Mouse (Mus musculus): ENCODE data around the gene Il2rb. TPM values are rescaled to one million over a fixed set of nuclear protein-coding genes. Genes with fewer than 3 reads are reported as not detected.

Il2rb gene
- polyA plus RNA-seq, 1 experiment from 2014 or later: 0.60 TPM

DNA sequence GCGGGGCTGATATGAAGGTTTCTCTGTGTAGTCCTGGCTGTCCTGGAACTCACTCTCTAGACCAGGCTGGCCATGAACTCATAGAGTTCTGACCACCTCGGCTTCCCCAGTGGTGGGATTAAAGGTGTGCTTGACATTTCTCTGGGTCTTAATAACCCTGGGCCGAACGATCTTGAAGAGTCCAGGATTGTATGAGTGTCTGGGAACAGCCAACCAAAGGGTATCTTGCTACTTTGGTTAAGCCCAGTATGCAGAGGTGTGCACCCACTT lies 36.3 kb upstream of the Il2rb start:
- WGBS: 66% methylated on average over 4 of the region's 4 CpGs
- peaks cover 46% of the 10 kb centered on the region for H3K4me1 ChIP-seq

DNA sequence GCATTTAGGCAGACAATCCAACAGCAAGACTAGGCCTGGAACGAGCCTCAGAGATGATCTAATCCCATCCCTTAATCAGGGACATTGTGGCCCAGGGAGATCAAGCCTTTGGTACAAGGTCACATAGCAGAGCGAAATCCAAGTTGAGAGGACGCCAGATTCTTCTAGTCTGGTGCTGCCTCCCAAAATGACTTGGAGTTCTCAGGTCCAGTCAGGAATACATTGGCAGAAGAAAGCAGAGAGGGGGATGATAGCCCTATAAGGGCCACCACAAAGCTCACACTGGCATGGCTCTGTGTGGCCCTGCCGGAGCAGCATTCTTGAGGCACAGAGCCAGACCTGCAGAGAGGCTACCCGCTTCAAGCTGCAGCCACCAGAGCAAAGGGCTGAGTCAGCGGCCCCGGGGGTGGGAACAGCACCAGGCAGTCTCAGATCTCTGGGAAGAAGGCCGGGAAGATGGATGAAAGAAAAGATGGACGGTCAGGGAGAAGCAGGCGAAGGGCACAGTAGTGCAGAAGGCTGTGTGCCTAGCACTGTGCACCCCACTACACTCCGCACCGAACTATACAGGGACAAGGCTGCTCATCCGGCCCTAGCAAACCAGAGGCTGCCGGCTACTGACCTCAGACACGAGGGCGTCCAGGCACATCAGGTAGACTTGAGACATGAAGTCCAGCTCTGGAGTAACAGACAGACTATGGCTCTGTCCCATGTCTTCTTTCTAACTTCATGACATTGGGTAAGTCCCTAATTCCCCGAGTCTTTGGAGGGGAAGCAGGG lies 35.8 kb upstream of the Il2rb start, which contains the start of gene C1qtnf6:
Gene C1qtnf6, minus strand, starts transcription at position 746 of the 780 bp plus-strand sequence.
- H3K36me3 ChIP-seq: no peaks in the 10 kb centered on the region
- 60% methylated on average over 17 of the region's 17 CpGs for WGBS
- H3K27me3 ChIP-seq: no peaks in the 10 kb centered on the region
- no peaks in the 10 kb centered on the region for H3K9me3 ChIP-seq (replicated peaks)
- H3K27ac ChIP-seq: peak within 1 kb of the TSS; percentile 91
- peak within 1 kb of the TSS; percentile 37 for H3K4me3 ChIP-seq (replicated peaks)
- H3K9ac ChIP-seq: peak within 1 kb of the TSS; percentile 59
- no peak for ATAC-seq (replicated peaks; ENCODE audit: low FRiP score)
- H3K4me1 ChIP-seq: peaks cover 46% of the 10 kb centered on the region
- H3K4me2 ChIP-seq: peak within 1 kb of the TSS; percentile 59

More for the DNA sequence above, 36.3 kb upstream of the Il2rb start:
- no peak for ATAC-seq (replicated peaks; ENCODE audit: low FRiP score)
- no peaks in the 10 kb centered on the region for H3K9me3 ChIP-seq (replicated peaks)
- H3K36me3 ChIP-seq: no peaks in the 10 kb centered on the region
- H3K4me3 ChIP-seq (replicated peaks): peak overlapping the region; percentile 37; the same call in 1 of the 2 replicates
- no peaks in the 10 kb centered on the region for H3K27me3 ChIP-seq
- peak overlapping the region; percentile 59 for H3K4me2 ChIP-seq
- peak overlapping the region; percentile 91 for H3K27ac ChIP-seq
- peak overlapping the region; percentile 47 for H3K9ac ChIP-seq

DNA sequence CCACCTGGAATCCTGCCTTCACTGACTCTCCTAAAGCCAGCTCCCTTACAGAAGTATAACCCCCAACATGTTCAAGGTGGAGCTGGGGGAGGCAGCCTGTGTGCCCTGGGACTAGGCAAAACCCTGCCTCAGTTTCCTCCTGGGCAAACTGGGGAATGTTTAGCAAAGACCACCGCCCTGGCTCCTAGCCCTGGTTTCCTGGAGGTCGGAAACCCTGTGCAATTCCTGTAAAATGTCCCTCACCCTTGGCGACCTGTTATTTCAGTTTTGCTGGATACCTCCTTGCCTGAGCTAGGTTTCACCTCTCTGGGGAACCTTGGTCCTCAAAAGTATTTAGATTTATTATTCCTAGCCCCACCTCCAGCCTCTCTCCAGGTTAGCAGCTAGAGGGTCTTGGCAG lies 35.1 kb upstream of the Il2rb start:
- ATAC-seq (replicated peaks; ENCODE audit: low FRiP score): no peak
- H3K9ac ChIP-seq: peak overlapping the region; percentile 59
- 0 out of 2 replicates have a peak, but pooled peaks cover 4% of the 10 kb centered on the region for H3K36me3 ChIP-seq
- peaks cover 46% of the 10 kb centered on the region for H3K4me1 ChIP-seq
- peak overlapping the region; percentile 73 for H3K4me2 ChIP-seq
- peak overlapping the region; percentile 91 for H3K27ac ChIP-seq
- 70% methylated on average over 3 of the region's 3 CpGs for WGBS
- H3K27me3 ChIP-seq: no peaks in the 10 kb centered on the region
- no peaks in the 10 kb centered on the region for H3K9me3 ChIP-seq (replicated peaks)
- peak overlapping the region; percentile 46; the same call in 1 of the 2 replicates for H3K4me3 ChIP-seq (replicated peaks)

DNA sequence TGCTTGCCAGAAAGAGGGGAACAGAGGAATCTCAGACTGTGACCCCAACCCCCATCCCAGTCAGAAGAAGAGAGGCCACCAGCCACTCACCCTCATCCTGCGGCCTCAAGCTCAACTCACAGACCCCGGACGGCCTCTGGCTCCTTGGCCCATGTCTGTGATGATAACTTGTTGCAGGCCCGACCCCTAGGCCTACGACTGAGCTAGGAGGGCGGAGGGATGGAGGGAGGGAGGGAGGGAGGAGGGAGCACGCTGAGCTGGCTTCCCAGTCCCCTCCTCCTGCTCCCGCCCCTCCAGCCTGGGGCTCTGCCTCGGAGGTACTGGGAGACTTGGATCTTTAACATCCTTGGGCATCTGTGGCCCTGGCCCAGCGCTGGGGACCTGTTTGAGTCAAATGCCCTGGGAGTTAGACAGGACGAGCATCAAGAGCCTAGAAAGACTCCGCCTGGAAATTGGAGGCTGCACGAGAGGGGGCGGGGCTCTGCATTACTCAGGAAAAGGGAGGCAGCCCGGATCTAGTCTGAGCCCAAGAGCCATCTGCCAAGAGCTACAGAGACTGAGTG lies 34.4 kb upstream of the Il2rb start:
- Histone ChIP-seq H3K27ac (peak overlapping the region; percentile 91), H3K4me3 (replicated peaks) (peak overlapping the region; percentile 46), H3K36me3 (0 out of 2 replicates have a peak, but pooled peaks cover 9% of the 10 kb centered on the region), H3K4me2 (peak overlapping the region; percentile 73), H3K9me3 (replicated peaks) (no peaks in the 10 kb centered on the region), H3K9ac (peak overlapping the region; percentile 59), H3K4me1 (peaks cover 49% of the 10 kb centered on the region), H3K27me3 (no peaks in the 10 kb centered on the region)
- 1% methylated on average over 15 of the region's 15 CpGs for WGBS
- peak; percentile 57 for ATAC-seq (replicated peaks; ENCODE audit: low FRiP score)

DNA sequence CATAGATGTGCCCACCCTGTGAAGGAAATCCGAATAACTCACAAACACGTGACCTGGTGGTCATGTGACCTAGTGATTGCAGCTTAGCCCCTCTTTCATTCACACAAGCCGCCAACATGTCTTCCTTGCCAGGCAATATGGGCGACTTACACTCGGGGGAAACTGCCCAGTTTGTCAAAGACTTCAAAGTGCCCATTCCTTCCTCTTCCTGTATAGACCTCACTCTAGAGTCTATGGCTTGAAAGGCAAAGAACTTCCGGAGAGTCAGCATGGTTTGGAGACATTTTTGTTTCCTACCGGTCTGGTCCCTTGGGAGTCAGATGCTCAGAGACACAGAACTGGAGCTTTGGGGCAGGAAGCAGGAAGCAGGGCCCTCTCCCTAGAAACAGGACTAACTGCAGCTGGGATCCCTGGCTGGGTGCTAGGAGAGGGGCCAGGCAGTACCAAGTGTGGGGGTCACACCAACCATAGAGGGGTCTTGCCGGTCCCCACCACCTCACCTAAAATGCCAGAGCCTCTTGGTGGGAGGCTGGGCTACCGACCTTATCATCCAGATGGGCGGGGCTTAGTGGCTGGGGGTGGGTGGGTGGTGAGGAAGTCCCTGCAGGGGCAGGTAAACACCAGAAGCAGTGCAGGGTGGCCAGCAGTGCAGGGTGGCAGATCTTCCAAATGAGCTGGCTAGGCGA lies 33.8 kb upstream of the Il2rb start:
- Histone ChIP-seq H3K9ac (peak overlapping the region; percentile 59), H3K4me3 (replicated peaks) (peak overlapping the region; percentile 46), H3K27ac (peak overlapping the region; percentile 91), H3K36me3 (0 out of 2 replicates have a peak, but pooled peaks cover 9% of the 10 kb centered on the region), H3K27me3 (no peaks in the 10 kb centered on the region), H3K4me2 (peak overlapping the region; percentile 73), H3K4me1 (peaks cover 49% of the 10 kb centered on the region), H3K9me3 (replicated peaks) (no peaks in the 10 kb centered on the region)
- WGBS: 35% methylated on average over 11 of the region's 11 CpGs
- 0 out of 2 replicates have a peak, but pooled peaks have one; percentile 1 for ATAC-seq (replicated peaks; ENCODE audit: low FRiP score)

DNA sequence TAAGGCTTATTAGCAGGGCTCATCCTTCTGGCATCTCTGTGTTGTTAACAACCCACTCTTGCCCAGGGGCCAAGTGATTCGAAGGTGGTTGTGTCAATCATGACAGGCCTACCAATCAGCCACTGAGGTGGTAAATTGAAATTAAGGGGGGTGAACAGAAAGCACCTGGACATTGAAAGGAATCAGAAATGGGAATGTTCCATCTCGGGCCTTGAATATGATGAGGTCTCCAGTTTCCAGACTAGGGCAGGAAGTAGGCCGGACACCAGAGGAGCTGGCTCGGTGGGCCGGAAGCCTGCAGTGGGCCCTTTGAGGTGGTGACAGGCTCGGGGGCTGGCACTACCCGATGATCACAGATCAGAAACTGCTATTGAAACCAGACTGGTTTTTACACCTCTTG lies 32.9 kb upstream of the Il2rb start:
- no peak overlapping the region for H3K4me3 ChIP-seq (replicated peaks)
- ATAC-seq (replicated peaks; ENCODE audit: low FRiP score): no peak
- H3K4me2 ChIP-seq: peak overlapping the region; percentile 73
- 73% methylated on average over 7 of the region's 7 CpGs for WGBS
- H3K4me1 ChIP-seq: peaks cover 49% of the 10 kb centered on the region
- H3K27ac ChIP-seq: 0 out of 2 replicates have a peak overlapping the region, but pooled peaks have one; percentile 91
- H3K9ac ChIP-seq: no peak overlapping the region
- 0 out of 2 replicates have a peak, but pooled peaks cover 9% of the 10 kb centered on the region for H3K36me3 ChIP-seq
- no peaks in the 10 kb centered on the region for H3K9me3 ChIP-seq (replicated peaks)
- no peaks in the 10 kb centered on the region for H3K27me3 ChIP-seq

DNA sequence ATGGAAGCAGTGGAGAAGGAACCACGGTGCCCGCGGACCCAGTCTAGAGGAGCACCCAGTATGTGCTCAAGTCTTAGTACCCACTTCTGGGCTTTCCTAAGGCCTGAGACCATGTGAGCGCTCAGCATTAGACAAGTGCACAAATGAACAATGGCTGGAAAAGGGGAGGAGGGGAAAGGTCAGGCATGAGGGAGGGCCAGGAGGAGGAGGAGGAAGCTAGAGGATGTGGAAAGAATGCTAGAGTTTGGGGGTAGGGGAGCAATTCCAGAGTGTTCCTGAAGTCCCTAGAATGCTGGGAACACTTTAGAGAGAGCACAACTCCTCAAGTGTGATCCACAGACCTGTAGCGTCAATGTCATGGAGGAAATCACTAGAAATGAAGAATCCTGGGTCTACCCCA lies 29.1 kb upstream of the Il2rb start:
- no peak overlapping the region for H3K4me3 ChIP-seq (replicated peaks)
- WGBS: 89% methylated on average over 5 of the region's 5 CpGs
- no peak for ATAC-seq (replicated peaks; ENCODE audit: low FRiP score)
- H3K27me3 ChIP-seq: no peaks in the 10 kb centered on the region
- 0 out of 2 replicates have a peak, but pooled peaks cover 9% of the 10 kb centered on the region for H3K36me3 ChIP-seq
- no peak overlapping the region for H3K27ac ChIP-seq
- H3K4me2 ChIP-seq: no peak overlapping the region
- no peaks in the 10 kb centered on the region for H3K9me3 ChIP-seq (replicated peaks)
- H3K4me1 ChIP-seq: peaks cover 29% of the 10 kb centered on the region
- no peak overlapping the region for H3K9ac ChIP-seq

DNA sequence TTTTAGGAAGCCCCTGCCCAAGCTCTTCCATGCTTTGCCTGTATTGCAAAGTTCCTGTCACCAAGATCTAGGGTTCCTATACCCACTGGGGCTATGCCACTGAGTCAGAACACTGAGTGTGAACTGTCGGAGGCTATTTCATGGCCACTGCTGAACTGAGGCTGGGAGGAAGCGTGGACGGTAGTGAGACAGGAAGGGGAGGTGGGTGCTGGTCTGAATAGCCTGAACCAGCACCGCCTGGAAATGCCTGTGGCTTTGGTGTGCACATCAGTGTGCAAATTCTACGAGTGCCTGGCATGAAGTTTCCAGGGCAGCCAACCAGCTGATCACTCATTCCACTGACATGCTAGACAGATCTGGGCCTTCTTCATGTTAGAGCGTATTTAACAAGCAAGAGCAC lies 26.8 kb upstream of the Il2rb start:
- H3K27ac ChIP-seq: no peak overlapping the region
- 0 out of 2 replicates have a peak, but pooled peaks cover 9% of the 10 kb centered on the region for H3K36me3 ChIP-seq
- H3K9me3 ChIP-seq (replicated peaks): no peaks in the 10 kb centered on the region
- no peak overlapping the region for H3K9ac ChIP-seq
- no peaks in the 10 kb centered on the region for H3K27me3 ChIP-seq
- H3K4me3 ChIP-seq (replicated peaks): no peak overlapping the region
- H3K4me2 ChIP-seq: no peak overlapping the region
- ATAC-seq (replicated peaks; ENCODE audit: low FRiP score): no peak
- 73% methylated on average over 6 of the region's 6 CpGs for WGBS
- H3K4me1 ChIP-seq: peaks cover 13% of the 10 kb centered on the region

DNA sequence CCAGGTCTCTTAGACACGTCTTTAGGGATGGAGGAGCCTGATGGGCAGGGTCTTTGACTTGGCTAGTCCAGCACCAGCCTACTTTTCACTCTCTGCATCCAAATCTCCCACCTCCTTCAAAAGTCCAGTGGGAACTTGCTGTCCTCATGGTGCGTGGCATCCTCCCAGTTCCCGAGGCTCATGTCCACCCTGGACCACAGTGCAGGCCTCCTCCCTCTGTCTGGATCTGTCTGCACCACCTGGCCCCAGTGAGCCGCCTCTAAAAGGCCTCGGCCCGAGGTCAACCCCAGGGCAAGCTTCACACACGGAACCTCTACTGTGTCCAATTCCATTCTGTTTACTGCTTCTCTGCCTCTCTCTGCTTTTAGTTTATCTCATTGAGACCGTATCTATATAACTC lies 26.3 kb upstream of the Il2rb start:
- peaks cover 14% of the 10 kb centered on the region for H3K4me1 ChIP-seq
- no peak overlapping the region for H3K4me2 ChIP-seq
- WGBS: 71% methylated on average over 8 of the region's 8 CpGs
- no peak overlapping the region for H3K27ac ChIP-seq
- H3K27me3 ChIP-seq: no peaks in the 10 kb centered on the region
- H3K9me3 ChIP-seq (replicated peaks): no peaks in the 10 kb centered on the region
- H3K9ac ChIP-seq: no peak overlapping the region
- no peak overlapping the region for H3K4me3 ChIP-seq (replicated peaks)
- 0 out of 2 replicates have a peak, but pooled peaks cover 9% of the 10 kb centered on the region for H3K36me3 ChIP-seq
- no peak for ATAC-seq (replicated peaks; ENCODE audit: low FRiP score)

DNA sequence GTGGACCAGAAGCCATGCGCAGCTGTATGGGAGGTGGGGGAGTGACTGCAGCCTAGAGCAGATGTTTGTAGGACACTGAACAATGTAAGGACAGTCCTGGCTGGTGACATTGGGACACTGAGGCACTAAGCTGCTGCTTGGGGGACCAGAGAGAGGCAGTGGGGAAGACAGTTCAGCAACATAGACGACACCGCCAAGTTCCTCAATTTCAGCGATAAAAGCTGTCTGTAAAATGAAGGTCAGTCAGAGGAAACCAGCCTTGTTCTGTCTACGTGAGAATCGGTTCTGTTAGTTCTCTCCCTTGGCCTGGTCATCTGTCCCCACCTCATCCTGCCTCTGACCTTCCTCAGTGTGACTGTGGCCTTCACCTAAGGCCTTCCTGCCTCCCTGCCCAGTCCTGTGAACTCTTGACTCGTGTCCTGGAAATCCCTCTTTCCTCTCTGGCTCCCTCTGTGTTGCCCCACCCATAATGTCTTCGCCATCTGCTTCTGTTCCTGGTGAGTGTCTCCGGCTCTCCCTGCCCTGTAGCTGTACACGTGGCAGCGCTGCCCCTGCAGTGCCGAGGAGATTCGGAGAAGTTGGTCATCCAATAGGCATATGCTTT lies 25.1 kb upstream of the Il2rb start:
- ATAC-seq (replicated peaks; ENCODE audit: low FRiP score): no peak
- Histone ChIP-seq H3K4me3 (replicated peaks) (no peak overlapping the region), H3K9me3 (replicated peaks) (no peaks in the 10 kb centered on the region), H3K27ac (no peak overlapping the region), H3K36me3 (0 out of 2 replicates have a peak, but pooled peaks cover 5% of the 10 kb centered on the region), H3K9ac (no peak overlapping the region), H3K27me3 (no peaks in the 10 kb centered on the region), H3K4me1 (peaks cover 18% of the 10 kb centered on the region), H3K4me2 (no peak overlapping the region)
- whole genome bisulfite sequencing: 67% methylated on average over 13 of the region's 13 CpGs

DNA sequence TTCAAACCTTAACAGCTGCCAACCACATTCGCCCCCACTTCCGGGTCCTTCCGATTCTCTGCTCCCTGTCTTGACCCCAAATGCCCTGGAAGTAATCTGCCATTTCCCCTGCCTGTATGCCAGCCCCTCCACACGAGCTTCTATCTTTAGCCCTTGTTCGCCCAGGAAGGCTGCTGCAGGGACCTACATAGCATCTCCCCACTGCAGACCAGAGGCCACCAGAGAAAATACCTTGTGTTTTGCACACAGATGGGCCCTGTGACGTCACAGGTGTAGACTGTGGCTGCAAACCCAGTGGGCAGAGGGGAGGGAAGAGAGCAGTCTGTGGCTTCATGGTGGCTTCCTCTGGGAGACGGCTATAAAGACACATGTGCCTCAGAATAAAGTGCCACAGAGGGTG lies 23.1 kb upstream of the Il2rb start:
- no peaks in the 10 kb centered on the region for H3K27me3 ChIP-seq
- no peaks in the 10 kb centered on the region for H3K36me3 ChIP-seq
- H3K4me3 ChIP-seq (replicated peaks): no peak overlapping the region
- H3K9ac ChIP-seq: no peak overlapping the region
- H3K27ac ChIP-seq: no peak overlapping the region
- 49% methylated on average over 7 of the region's 7 CpGs for WGBS
- no peaks in the 10 kb centered on the region for H3K9me3 ChIP-seq (replicated peaks)
- H3K4me2 ChIP-seq: no peak overlapping the region
- peaks cover 28% of the 10 kb centered on the region for H3K4me1 ChIP-seq
- ATAC-seq (replicated peaks; ENCODE audit: low FRiP score): no peak
